Mouse (Mus musculus) forebrain, embryonic 13.5 days (tissue): ENCODE results near the gene Ankrd34a. TPM values are rescaled to one million over a fixed set of nuclear protein-coding genes. Genes with fewer than 3 reads are reported as not detected.

Experiments used
- ATAC-seq: fragments of 200-750 bp; cut with Nextera tagmentation; 2 replicates; pipeline ENCODE4 v1.8.0; 2017
- H3K27ac ChIP-seq: fragments of 300-500 bp; sonication (generic); 2 replicates; pipeline ENCODE4 v1.5.1; 2015; ENCODE audit warnings: inconsistent platforms, mild to moderate bottlenecking, moderate library complexity
- H3K27me3 ChIP-seq: fragments of 300-500 bp; sonication (generic); 2 replicates; pipeline ENCODE4 v1.6.1; 2015; ENCODE audit warnings: mild to moderate bottlenecking, inconsistent platforms
- H3K36me3 ChIP-seq: fragments of 300-500 bp; sonication (generic); 2 replicates; pipeline ENCODE4 v1.6.1; 2015; ENCODE audit warnings: mild to moderate bottlenecking, inconsistent platforms; ENCODE audit not compliant: poor library complexity, severe bottlenecking
- H3K4me1 ChIP-seq: fragments of 300-500 bp; sonication (generic); 2 replicates; pipeline ENCODE4 v1.6.1; 2015; ENCODE audit warnings: inconsistent platforms
- H3K4me2 ChIP-seq: fragments of 300-500 bp; sonication (generic); 2 replicates; pipeline ENCODE4 v1.6.1; 2015; ENCODE audit warnings: inconsistent platforms, mild to moderate bottlenecking, moderate library complexity
- H3K4me3 ChIP-seq: fragments of 300-500 bp; sonication (generic); 2 replicates; pipeline ENCODE4 v1.5.1; 2015; ENCODE audit warnings: mild to moderate bottlenecking, inconsistent platforms
- H3K9ac ChIP-seq: fragments of 300-500 bp; sonication (generic); 2 replicates; pipeline ENCODE4 v1.6.1; 2015; ENCODE audit warnings: mild to moderate bottlenecking, inconsistent platforms
- H3K9me3 ChIP-seq: fragments of 300-500 bp; sonication (generic); replicated peaks from 2 replicates; pipeline ENCODE4 v1.6.1; 2016; ENCODE audit warnings: inconsistent platforms
- WGBS: fragments of 180-500 bp; shearing (Covaris S2); methylation state at CpG from one replicate; pipeline ENCODE4 v1.1.7; 2015; 5-methylcytosine and 5-hydroxymethylcytosine counted together
- polyA plus RNA-seq: library from polyadenylated mRNA; unstranded; fragments of >200 nt; fragmentation: Nextera tagmentation; extraction: Ambion mirVana; gene quantifications from 2 replicates; pipeline ENCODE4 v1.2.1, GENCODE M21; 2015

The Ankrd34a gene
- polyA plus RNA-seq, 1 experiment from 2014 or later: 6.6 TPM

GRCm38 (mm10) chr3:96556651-96557635 lies 39.5 kb upstream of the Ankrd34a start:
- Histone ChIP-seq H3K36me3 (peaks cover 22% of the 10 kb centered on the region), H3K27me3 (no peaks in the 10 kb centered on the region), H3K4me3 (peak overlapping the region; percentile 57), H3K9me3 (no peaks in the 10 kb centered on the region), H3K4me1 (peaks cover 63% of the 10 kb centered on the region), H3K9ac (peak overlapping the region; percentile 66), H3K4me2 (peak overlapping the region; percentile 81), H3K27ac (peak overlapping the region; percentile 73)
- 11% methylated on average over 22 of the region's 22 CpGs for whole genome bisulfite sequencing
- 0 out of 2 replicates have a peak, but pooled peaks have one; percentile 1 for ATAC-seq

- under 1% methylated on average over 26 of the region's 26 CpGs for WGBS
- Histone ChIP-seq H3K4me3 (peak within 1 kb of the TSS; percentile 57), H3K4me1 (peaks cover 63% of the 10 kb centered on the region)
These were observed 38.7 kb upstream of the Ankrd34a start, which contains the start of gene Txnip for GRCm38 (mm10) chr3:96557694-96558093. Gene Txnip (plus strand): TSS chr3:96557957.

GRCm38 (mm10) chr3:96558159-96558558 lies 38.3 kb upstream of the Ankrd34a start:
- WGBS: under 1% methylated on average over 17 of the region's 17 CpGs
- no peak for ATAC-seq
- Histone ChIP-seq H3K4me2 (peak overlapping the region; percentile 81), H3K4me3 (peak overlapping the region; percentile 57), H3K4me1 (peaks cover 63% of the 10 kb centered on the region), H3K9ac (peak overlapping the region; percentile 75), H3K27me3 (no peaks in the 10 kb centered on the region), H3K27ac (no peak overlapping the region), H3K9me3 (no peaks in the 10 kb centered on the region), H3K36me3 (peaks cover 22% of the 10 kb centered on the region)

More at GRCm38 (mm10) chr3:96557694-96558093, 38.7 kb upstream of the Ankrd34a start, which contains the start of gene Txnip:
- no peaks in the 10 kb centered on the region for H3K9me3 ChIP-seq
- H3K36me3 ChIP-seq: peaks cover 22% of the 10 kb centered on the region
- no peaks in the 10 kb centered on the region for H3K27me3 ChIP-seq
- H3K27ac ChIP-seq: peak within 1 kb of the TSS; percentile 73
- peak within 1 kb of the TSS; percentile 75 for H3K9ac ChIP-seq
- peak; percentile 99 for ATAC-seq
- peak within 1 kb of the TSS; percentile 81 for H3K4me2 ChIP-seq

- peak overlapping the region; percentile 75 for H3K9ac ChIP-seq
- peak overlapping the region; percentile 57 for H3K4me3 ChIP-seq
- H3K9me3 ChIP-seq: no peaks in the 10 kb centered on the region
- WGBS: 40% methylated on average over 10 of the region's 10 CpGs
- H3K4me1 ChIP-seq: peaks cover 63% of the 10 kb centered on the region
- ATAC-seq: no peak
- peaks cover 22% of the 10 kb centered on the region for H3K36me3 ChIP-seq
- H3K4me2 ChIP-seq: peak overlapping the region; percentile 81
- no peak overlapping the region for H3K27ac ChIP-seq
- no peaks in the 10 kb centered on the region for H3K27me3 ChIP-seq
These were observed 37.7 kb upstream of the Ankrd34a start for GRCm38 (mm10) chr3:96558668-96559196.

GRCm38 (mm10) chr3:96559398-96559910 lies 37.0 kb upstream of the Ankrd34a start:
- no peak overlapping the region for H3K27ac ChIP-seq
- WGBS: 88% methylated on average over 12 of the region's 12 CpGs
- H3K4me1 ChIP-seq: peaks cover 61% of the 10 kb centered on the region
- peak overlapping the region; percentile 81 for H3K4me2 ChIP-seq
- H3K4me3 ChIP-seq: peak overlapping the region; percentile 57
- H3K9me3 ChIP-seq: no peaks in the 10 kb centered on the region
- H3K36me3 ChIP-seq: peaks cover 22% of the 10 kb centered on the region
- no peak for ATAC-seq
- H3K9ac ChIP-seq: peak overlapping the region; percentile 75
- no peaks in the 10 kb centered on the region for H3K27me3 ChIP-seq

- no peaks in the 10 kb centered on the region for H3K9me3 ChIP-seq
- H3K4me2 ChIP-seq: peak overlapping the region; percentile 81
- 92% methylated on average over 23 of the region's 23 CpGs for WGBS
- no peak overlapping the region for H3K27ac ChIP-seq
- peak overlapping the region; percentile 57 for H3K4me3 ChIP-seq
- no peaks in the 10 kb centered on the region for H3K27me3 ChIP-seq
- peak overlapping the region; percentile 75 for H3K9ac ChIP-seq
- ATAC-seq: no peak
- peaks cover 54% of the 10 kb centered on the region for H3K4me1 ChIP-seq
- H3K36me3 ChIP-seq: peaks cover 22% of the 10 kb centered on the region
These were observed 36.3 kb upstream of the Ankrd34a start for GRCm38 (mm10) chr3:96559911-96560850.

GRCm38 (mm10) chr3:96560881-96561668 lies 35.4 kb upstream of the Ankrd34a start:
- peak overlapping the region; percentile 81 for H3K4me2 ChIP-seq
- no peaks in the 10 kb centered on the region for H3K27me3 ChIP-seq
- H3K9me3 ChIP-seq: no peaks in the 10 kb centered on the region
- H3K36me3 ChIP-seq: peaks cover 22% of the 10 kb centered on the region
- peak overlapping the region; percentile 57 for H3K4me3 ChIP-seq
- ATAC-seq: no peak
- 0 out of 2 replicates have a peak overlapping the region, but pooled peaks have one; percentile 10 for H3K27ac ChIP-seq
- H3K4me1 ChIP-seq: peaks cover 45% of the 10 kb centered on the region
- WGBS: 91% methylated on average over 9 of the region's 9 CpGs
- no peak overlapping the region for H3K9ac ChIP-seq

GRCm38 (mm10) chr3:96561946-96562681 lies 34.3 kb upstream of the Ankrd34a start:
- peak overlapping the region; percentile 44 for H3K27ac ChIP-seq
- H3K4me1 ChIP-seq: peaks cover 36% of the 10 kb centered on the region
- H3K4me2 ChIP-seq: no peak overlapping the region
- no peak overlapping the region for H3K4me3 ChIP-seq
- H3K9me3 ChIP-seq: no peaks in the 10 kb centered on the region
- WGBS: 61% methylated on average over 10 of the region's 10 CpGs
- H3K36me3 ChIP-seq: peaks cover 22% of the 10 kb centered on the region
- no peak overlapping the region for H3K9ac ChIP-seq
- H3K27me3 ChIP-seq: no peaks in the 10 kb centered on the region
- ATAC-seq: no peak

- H3K27me3 ChIP-seq: no peaks in the 10 kb centered on the region
- no peak overlapping the region for H3K4me2 ChIP-seq
- no peaks in the 10 kb centered on the region for H3K9me3 ChIP-seq
- 96% methylated on average over 8 of the region's 8 CpGs for WGBS
- no peak overlapping the region for H3K4me3 ChIP-seq
- H3K4me1 ChIP-seq: peaks cover 33% of the 10 kb centered on the region
- no peak for ATAC-seq
- no peak overlapping the region for H3K9ac ChIP-seq
- H3K27ac ChIP-seq: no peak overlapping the region
- H3K36me3 ChIP-seq: peaks cover 22% of the 10 kb centered on the region
These were observed 33.2 kb upstream of the Ankrd34a start for GRCm38 (mm10) chr3:96563267-96563666.

- Histone ChIP-seq H3K4me2 (no peak overlapping the region), H3K4me1 (peaks cover 25% of the 10 kb centered on the region), H3K27me3 (no peaks in the 10 kb centered on the region), H3K36me3 (peaks cover 22% of the 10 kb centered on the region), H3K9me3 (no peaks in the 10 kb centered on the region), H3K4me3 (no peak overlapping the region), H3K27ac (no peak overlapping the region), H3K9ac (no peak overlapping the region)
- ATAC-seq: no peak
- 87% methylated on average over 10 of the region's 10 CpGs for WGBS
These were observed 32.4 kb upstream of the Ankrd34a start for GRCm38 (mm10) chr3:96563911-96564632.
